Mouse (Mus musculus) lung, postnatal 0 days (tissue): ENCODE measurements around the gene Ddr2. TPM values are rescaled to one million over a fixed set of nuclear protein-coding genes. Genes with fewer than 3 reads are reported as not detected.
A peak's percentile ranks its signal among the peaks of the same experiment; 100 is the strongest.

ENCODE experiments used
- ATAC-seq: fragments of 200-750 bp; cut with Nextera tagmentation; 2 replicates; pipeline ENCODE4 v1.8.0; 2017; ENCODE audit warnings: moderate library complexity
- DNase-seq: peaks from one replicate; pipeline ENCODE4 v3.0.0-alpha.2; 2016; ENCODE audit warnings: low spot score
- H3K27ac ChIP-seq: fragments of 300-500 bp; sonication (generic); 2 replicates; pipeline ENCODE4 v1.5.1; 2014; ENCODE audit warnings: antibody characterized with exemption, mild to moderate bottlenecking, low read length, mixed read lengths
- H3K27me3 ChIP-seq: fragments of 300-500 bp; sonication (generic); replicated peaks from 2 replicates; pipeline ENCODE4 v1.6.1; 2014; ENCODE audit warnings: low read length, mixed read lengths; ENCODE audit not compliant: insufficient read depth
- H3K36me3 ChIP-seq: fragments of 300-500 bp; sonication (generic); 2 replicates; pipeline ENCODE4 v1.6.1; 2014; ENCODE audit warnings: low read length, mixed read lengths; ENCODE audit not compliant: insufficient read depth
- H3K4me1 ChIP-seq: fragments of 300-500 bp; sonication (generic); 2 replicates; pipeline ENCODE4 v1.6.1; 2014; ENCODE audit warnings: antibody characterized with exemption, low read depth, low read length, mixed read lengths; ENCODE audit not compliant: insufficient read depth
- H3K4me2 ChIP-seq: fragments of 300-500 bp; sonication (generic); replicated peaks from 2 replicates; pipeline ENCODE4 v1.6.1; 2014; ENCODE audit warnings: low read depth, mild to moderate bottlenecking, low read length, moderate library complexity, mixed read lengths
- H3K4me3 ChIP-seq: fragments of 300-500 bp; sonication (generic); 2 replicates; pipeline ENCODE4 v1.5.1; 2014; ENCODE audit warnings: low read depth, low read length
- H3K9ac ChIP-seq: fragments of 300-500 bp; sonication (generic); replicated peaks from 2 replicates; pipeline ENCODE4 v1.6.1; 2014; ENCODE audit warnings: low read depth, mild to moderate bottlenecking
- H3K9me3 ChIP-seq: fragments of 300-500 bp; sonication (generic); 2 replicates; pipeline ENCODE4 v1.6.1; 2016; ENCODE audit warnings: low read length, mixed read lengths
- CTCF ChIP-seq: IDR thresholded peaks from 2 replicates; pipeline ENCODE4 v1.5.1; 2016; ENCODE audit warnings: antibody characterized with exemption, mild to moderate bottlenecking
- EP300 ChIP-seq: IDR thresholded peaks from 2 replicates; pipeline ENCODE4 v1.6.1; 2016; ENCODE audit warnings: antibody characterized with exemption, mild to moderate bottlenecking, control low read depth
- WGBS: fragments of 180-500 bp; shearing (Covaris S2); extraction: QIAGEN DNeasy Blood & Tissue Kit; methylation state at CpG from one replicate; pipeline ENCODE4 v1.1.7; 2014; 5-methylcytosine and 5-hydroxymethylcytosine counted together
- polyA plus RNA-seq: library from polyadenylated mRNA; unstranded; fragments of >200 nt; fragmentation: Nextera tagmentation; extraction: Ambion mirVana; gene quantifications from 2 replicates; pipeline ENCODE4 v1.2.1, GENCODE M21; 2015

The Ddr2 gene
- polyA plus RNA-seq, 1 experiment from 2014 or later: 20.6 TPM

- no peak for TF ChIP-seq CTCF
- TF ChIP-seq EP300: no peak
- H3K27me3 ChIP-seq: no peaks in the 10 kb centered on the region
- H3K9ac ChIP-seq: no peak overlapping the region
- no peaks in the 10 kb centered on the region for H3K4me1 ChIP-seq
- ATAC-seq: no peak
- 64% methylated on average over 3 of the region's 3 CpGs for WGBS
- no peak overlapping the region for H3K27ac ChIP-seq
- no peak overlapping the region for H3K4me3 ChIP-seq
- H3K9me3 ChIP-seq: no peaks in the 10 kb centered on the region
- DNase-seq: no peak
- H3K36me3 ChIP-seq: no peaks in the 10 kb centered on the region
- H3K4me2 ChIP-seq: no peak overlapping the region
Measured at GRCm38 (mm10) chr1:170060214-170060613, 50.3 kb downstream of the Ddr2 start.

DNA sequence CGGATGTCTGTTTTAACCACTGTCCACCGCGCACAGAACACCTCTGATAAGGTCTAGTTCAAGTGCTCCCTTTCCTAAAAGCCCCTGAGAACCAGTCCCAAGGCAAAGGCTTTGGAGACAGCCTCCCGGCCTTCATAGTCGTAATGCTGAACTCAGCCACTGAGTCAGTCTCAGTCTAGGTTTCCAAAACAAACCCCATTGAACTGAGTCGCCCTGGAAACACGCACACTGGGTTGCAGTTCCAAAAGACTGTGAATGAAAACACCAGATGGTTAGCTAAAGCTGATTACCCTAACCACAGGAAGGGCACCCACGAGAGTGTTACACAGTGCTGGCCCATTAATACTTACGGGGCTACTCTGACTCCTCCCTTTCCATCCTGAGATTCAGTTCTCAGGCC lies 51.2 kb downstream of the Ddr2 start:
- no peak overlapping the region for H3K4me3 ChIP-seq
- 90% methylated on average over 9 of the region's 9 CpGs for WGBS
- no peaks in the 10 kb centered on the region for H3K9me3 ChIP-seq
- no peak for TF ChIP-seq CTCF
- TF ChIP-seq EP300: no peak
- H3K4me1 ChIP-seq: no peaks in the 10 kb centered on the region
- H3K27ac ChIP-seq: no peak overlapping the region
- no peaks in the 10 kb centered on the region for H3K36me3 ChIP-seq
- DNase-seq (no peak), ATAC-seq (no peak)
- no peaks in the 10 kb centered on the region for H3K27me3 ChIP-seq
- H3K4me2 ChIP-seq: no peak overlapping the region
- H3K9ac ChIP-seq: no peak overlapping the region

GRCm38 (mm10) chr1:170058051-170058450 lies 52.5 kb downstream of the Ddr2 start:
- Histone ChIP-seq H3K4me1 (no peaks in the 10 kb centered on the region), H3K27me3 (no peaks in the 10 kb centered on the region), H3K9ac (no peak overlapping the region), H3K9me3 (no peaks in the 10 kb centered on the region), H3K36me3 (no peaks in the 10 kb centered on the region), H3K27ac (no peak overlapping the region), H3K4me2 (no peak overlapping the region), H3K4me3 (no peak overlapping the region)
- peak; percentile 43 for DNase-seq
- whole genome bisulfite sequencing: 66% methylated on average over 11 of the region's 11 CpGs
- TF ChIP-seq EP300: no peak
- TF ChIP-seq CTCF: no peak
- peak; percentile 76 for ATAC-seq

- no peak overlapping the region for H3K4me3 ChIP-seq
- no peak overlapping the region for H3K27ac ChIP-seq
- DNase-seq (no peak), ATAC-seq (peak; percentile 37)
- 44% methylated on average over 7 of the region's 7 CpGs for WGBS
- H3K9me3 ChIP-seq: no peaks in the 10 kb centered on the region
- H3K36me3 ChIP-seq: no peaks in the 10 kb centered on the region
- no peak overlapping the region for H3K9ac ChIP-seq
- no peaks in the 10 kb centered on the region for H3K4me1 ChIP-seq
- no peak overlapping the region for H3K4me2 ChIP-seq
- no peak for TF ChIP-seq EP300
- no peak for TF ChIP-seq CTCF
- no peaks in the 10 kb centered on the region for H3K27me3 ChIP-seq
Measured at GRCm38 (mm10) chr1:170057607-170058006, 53.0 kb downstream of the Ddr2 start.

DNA sequence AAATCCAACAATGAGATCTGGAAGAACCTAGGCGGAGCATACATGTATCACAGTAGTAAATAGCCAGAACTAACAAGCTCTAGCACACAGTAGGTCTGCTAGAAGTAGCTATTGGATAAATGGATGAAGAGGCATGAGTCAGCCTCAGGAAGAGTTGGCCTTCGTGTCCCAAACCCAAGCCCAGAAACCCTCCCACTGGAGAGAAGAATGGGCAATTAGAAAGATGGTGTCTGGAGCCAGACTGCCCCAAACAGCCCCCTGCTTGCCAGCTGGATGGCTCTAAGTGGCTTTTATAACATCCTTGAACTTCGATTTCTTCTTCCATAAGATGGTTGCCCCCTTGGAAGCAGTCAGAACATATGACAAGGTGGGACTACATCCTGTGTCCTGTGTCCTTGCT lies 53.6 kb downstream of the Ddr2 start:
- 69% methylated on average over 3 of the region's 3 CpGs for WGBS
- no peaks in the 10 kb centered on the region for H3K36me3 ChIP-seq
- H3K27ac ChIP-seq: no peak overlapping the region
- H3K4me3 ChIP-seq: no peak overlapping the region
- ATAC-seq (no peak), DNase-seq (no peak)
- H3K9me3 ChIP-seq: no peaks in the 10 kb centered on the region
- TF ChIP-seq CTCF: no peak
- TF ChIP-seq EP300: no peak
- H3K4me1 ChIP-seq: no peaks in the 10 kb centered on the region
- H3K27me3 ChIP-seq: no peaks in the 10 kb centered on the region
- no peak overlapping the region for H3K9ac ChIP-seq
- H3K4me2 ChIP-seq: no peak overlapping the region

DNA sequence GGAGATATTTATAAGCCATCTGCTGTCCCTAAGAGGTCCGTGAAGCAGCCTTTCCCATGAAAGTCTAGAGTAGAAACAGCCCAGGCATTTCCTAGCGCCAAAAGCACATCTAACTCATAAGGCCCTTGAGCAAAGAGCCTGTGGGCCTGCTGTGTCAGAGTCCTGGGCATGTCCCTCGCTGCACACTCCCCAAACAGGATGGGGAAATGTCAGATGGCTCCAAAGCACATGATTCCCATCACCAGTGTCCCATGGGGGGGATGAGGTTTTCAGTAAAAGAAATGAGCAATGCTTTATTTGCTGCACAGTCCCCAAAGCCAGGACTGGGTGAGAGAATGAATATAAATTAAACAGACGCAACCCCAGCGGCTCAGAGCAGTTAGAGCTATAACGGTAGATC lies 54.3 kb downstream of the Ddr2 start:
- Histone ChIP-seq H3K9ac (no peak overlapping the region), H3K4me1 (no peaks in the 10 kb centered on the region), H3K27me3 (no peaks in the 10 kb centered on the region), H3K27ac (no peak overlapping the region), H3K9me3 (no peaks in the 10 kb centered on the region), H3K36me3 (no peaks in the 10 kb centered on the region), H3K4me3 (no peak overlapping the region), H3K4me2 (no peak overlapping the region)
- no peak for TF ChIP-seq EP300
- TF ChIP-seq CTCF: no peak
- DNase-seq: no peak
- peak; percentile 22; the same call in 1 of the 2 replicates for ATAC-seq
- WGBS: 62% methylated on average over 6 of the region's 6 CpGs

DNA sequence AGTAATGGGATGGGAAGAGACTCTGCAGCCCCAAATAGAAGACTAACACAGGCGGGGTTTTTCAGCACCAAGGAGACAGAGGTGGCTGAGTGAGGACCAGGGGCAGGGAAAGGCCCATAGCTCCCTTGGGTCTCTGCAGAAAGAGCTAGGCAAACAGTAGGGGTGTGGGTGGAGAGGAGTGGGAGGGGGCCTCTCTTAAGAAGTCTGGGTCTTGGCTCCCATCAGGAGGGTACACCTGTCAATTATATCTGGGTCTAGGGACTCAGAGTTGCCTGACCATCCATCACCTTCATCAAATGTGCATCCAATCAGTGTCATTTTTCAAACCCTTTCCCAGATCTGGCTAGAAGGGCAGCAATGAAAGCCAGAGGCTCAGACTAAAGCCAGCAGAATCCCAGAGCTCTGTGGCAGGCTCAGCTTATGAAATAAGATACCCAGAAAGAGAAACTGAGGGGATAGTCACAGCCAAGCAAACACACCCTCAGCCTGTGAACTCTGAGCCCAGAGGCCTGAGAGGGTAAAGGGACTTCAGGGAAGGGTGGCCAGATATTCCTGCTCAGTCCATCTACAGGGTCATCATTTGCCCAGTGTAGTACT lies 58.0 kb downstream of the Ddr2 start:
- TF ChIP-seq CTCF (no peak), EP300 (no peak)
- Histone ChIP-seq H3K9me3 (no peaks in the 10 kb centered on the region), H3K4me2 (no peak overlapping the region), H3K36me3 (no peaks in the 10 kb centered on the region), H3K27ac (no peak overlapping the region), H3K4me3 (no peak overlapping the region), H3K4me1 (no peaks in the 10 kb centered on the region), H3K9ac (no peak overlapping the region), H3K27me3 (no peaks in the 10 kb centered on the region)
- DNase-seq (no peak), ATAC-seq (no peak)
- 57% methylated on average over 1 of the region's 1 CpGs for WGBS
